Mouse (Mus musculus): ENCODE measurements around the gene Haghl. TPM values are rescaled to one million over a fixed set of nuclear protein-coding genes. Genes with fewer than 3 reads are reported as not detected.

The Haghl gene
- total RNA-seq (2023), result 10 to 100 TPM; 21.6 to 21.7 TPM

DNA sequence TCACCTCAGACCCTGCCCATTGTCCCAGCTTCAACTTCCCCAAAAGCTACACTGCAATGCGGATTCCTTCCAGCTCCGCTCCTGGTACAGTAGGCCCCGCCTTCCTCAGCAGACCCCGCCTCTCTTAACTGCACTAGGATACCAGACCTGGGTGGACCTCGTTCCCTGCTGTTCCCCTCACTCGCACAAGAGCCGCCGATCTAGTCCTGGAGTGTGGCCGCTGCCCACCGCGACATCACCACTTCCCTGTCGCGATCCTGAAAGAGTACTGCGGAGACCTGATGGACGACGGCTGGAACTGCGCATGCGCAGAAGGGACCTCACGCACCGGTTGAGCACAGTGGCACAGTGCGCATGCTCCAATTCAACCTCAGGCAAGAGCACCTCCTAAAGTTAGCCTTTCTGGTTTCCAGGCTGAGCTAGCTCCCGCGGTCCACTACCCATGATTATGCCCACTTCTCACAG, at the start of gene Haghl:
Haghl (minus strand) TSS at position 393 of the 465 bp plus-strand sequence.

DNA sequence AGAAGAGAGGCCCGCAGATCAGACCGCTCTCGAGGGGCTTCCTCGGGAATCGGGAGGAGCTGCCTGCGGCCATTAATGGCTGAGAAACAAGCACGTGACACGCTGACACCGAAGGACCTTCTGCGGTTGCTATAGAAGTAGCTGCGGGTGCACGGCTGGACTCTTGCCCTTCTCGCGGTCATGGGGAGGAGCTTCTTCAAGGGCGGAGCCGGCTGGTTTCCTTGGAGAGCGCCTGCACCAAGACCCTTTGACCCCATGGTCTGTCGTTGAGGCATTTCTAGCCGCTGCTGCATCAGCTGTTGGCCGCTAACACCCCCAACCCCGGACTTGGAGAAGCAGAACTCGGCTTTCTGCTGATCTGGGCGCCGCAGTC, 47.8 kb upstream of the Haghl start, which contains the start of gene Stub1:
Stub1 (minus strand) TSS at position 114 of the 373 bp plus-strand sequence.

DNA sequence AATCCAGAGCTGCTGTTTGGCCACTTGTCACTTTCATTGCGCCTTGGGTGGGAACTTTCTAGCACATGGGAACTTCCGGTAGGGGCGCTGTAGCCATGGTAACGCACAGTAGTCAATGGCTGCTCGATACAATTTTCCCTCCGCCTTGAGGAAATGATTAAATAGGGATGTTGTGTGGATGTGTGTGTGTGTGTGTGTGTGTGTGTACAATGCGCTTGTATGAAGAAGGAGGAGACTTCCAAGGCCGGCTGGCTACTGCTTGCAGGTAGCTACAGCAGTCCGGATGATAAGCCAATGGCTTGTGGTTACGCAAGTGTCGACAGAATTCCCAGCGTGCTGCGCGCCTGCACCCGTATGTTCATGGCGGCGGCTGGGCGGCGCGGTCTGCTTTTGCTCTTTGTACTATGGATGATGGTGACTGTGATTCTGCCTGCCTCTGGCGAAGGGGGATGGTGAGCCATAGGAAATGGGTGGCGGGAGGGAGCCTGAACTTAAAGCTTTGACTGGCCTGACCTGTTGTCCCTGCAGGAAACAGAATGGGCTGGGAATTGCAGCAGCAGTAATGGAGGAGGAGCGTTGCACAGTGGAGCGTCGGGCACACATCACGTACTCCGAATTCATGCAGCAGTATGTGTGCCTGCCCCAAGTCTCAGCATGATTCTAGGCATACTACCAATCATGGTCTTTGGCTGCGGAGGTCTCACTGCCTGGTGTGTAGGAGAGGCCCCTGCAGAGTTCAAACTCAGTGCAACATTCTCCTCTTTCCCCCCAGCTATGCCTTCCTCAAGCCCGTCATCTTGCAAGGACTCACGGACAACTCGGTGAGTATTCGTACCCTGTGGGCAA, 43.5 kb upstream of the Haghl start, which contains the start of gene Jmjd8:
Jmjd8 (plus strand) TSS at position 156 of the 846 bp plus-strand sequence.

DNA sequence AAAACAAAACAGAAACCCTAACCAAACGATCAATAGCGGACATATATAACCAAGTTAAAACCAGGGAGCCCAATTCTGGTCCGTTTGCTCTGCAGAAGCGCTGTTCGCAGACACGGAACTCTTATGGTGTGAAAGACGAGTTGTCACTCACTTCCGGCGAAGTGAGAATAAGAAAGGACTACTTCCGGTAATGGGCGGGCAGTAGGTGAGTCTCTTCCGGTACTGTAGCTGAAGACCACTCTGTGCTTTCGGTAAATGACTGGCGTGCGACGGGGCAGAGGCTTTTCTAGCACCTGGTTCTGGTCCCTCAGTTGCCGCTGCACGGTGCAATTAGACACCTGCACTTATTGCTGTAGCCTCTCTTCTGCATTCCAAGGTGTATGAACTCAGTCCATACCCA, 38.0 kb upstream of the Haghl start, which contains the start of gene Wdr24:
Wdr24 (plus strand) TSS at position 176 of the 400 bp plus-strand sequence.

DNA sequence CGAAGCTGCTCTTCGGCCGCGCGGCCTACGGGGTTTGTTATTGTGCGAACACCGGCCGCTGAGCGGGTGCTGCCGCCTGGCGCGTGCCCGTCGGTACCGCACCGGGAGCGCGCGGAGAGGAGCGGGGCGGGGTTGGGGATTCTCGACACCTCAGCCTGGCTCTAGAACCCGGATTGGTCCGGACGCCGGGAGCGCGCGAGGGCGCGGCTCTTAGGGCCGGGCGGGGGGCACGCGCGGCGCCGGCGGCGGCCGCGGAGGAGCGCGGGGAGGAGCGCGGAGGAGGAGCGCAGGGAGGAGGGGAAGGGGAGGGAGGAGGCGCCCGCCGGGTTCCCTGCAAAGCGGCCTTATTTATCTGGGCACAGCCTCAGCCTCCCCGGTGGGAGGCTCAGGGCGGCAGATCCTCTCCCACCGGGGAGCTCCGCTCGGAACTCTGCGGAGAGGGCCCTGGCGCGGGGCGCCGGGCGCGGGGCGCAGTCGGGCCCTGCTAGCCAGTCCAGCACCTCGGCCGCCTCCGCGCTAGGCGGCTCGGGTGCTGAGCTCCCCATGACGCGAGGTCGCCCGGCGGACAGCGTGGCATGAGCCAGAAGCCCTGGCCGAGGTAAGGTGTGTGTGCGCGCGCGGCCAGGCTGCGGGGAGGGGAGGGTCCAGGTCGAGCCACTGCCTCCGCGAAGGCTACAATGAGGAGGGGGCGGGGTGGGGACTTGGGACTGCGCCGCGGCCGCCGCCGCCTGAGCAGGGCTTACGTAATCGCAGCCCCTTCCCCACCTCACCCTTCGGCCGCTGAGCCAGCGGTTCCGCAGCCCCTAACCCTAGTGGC, 23.5 kb upstream of the Haghl start, which contains the start of gene Fbxl16:
Fbxl16 (plus strand) TSS at position 297 of the 817 bp plus-strand sequence.

DNA sequence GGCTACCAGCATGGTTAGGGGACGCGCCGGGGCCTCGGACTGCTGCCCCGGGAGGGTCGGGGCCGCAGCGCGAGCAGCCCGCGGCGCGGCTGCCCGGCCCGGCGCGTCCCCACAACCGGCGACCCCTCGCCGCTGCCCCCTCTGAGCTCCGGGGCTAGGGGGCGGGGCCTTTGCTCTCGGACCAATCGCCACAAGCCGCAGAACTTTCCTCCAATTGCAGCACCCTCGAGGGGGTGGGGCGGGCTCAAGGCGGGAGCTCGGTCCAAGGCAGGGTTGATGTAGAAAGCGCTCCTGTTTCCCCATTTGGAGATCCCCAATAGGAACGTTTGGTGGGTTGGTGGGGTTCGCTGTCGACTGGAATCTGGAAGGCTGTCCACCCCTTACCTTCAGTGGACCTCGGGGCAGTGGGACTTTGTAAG, 11.5 kb upstream of the Haghl start, which contains the start of gene Metrn:
Metrn (minus strand) TSS at position 186 of the 419 bp plus-strand sequence.

DNA sequence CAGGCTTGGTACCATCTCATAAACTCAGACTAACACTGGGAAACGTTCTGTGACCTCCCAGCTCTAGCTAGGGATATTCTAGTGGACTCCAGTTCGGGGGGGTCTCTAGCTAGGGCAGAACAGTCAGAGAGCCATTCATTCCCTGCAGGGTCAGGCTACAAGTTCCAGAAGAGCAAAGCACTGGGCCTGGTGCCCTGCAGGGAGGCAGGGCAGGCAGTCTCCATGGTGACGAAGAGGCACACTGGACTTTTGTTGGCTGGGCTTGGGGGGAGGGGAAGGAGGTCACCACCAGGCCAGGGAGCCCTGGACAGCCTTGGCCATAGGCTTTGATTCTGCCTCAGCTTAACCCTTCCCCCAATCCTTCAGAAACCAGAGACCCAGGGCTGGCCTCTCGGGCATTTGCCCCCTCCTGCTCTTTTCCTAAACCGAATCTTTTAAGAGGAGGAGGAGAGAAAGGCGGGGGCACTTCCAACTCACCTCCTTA, 10.2 kb upstream of the Haghl start, which contains the start of gene AC134908.4:
AC134908.4 (minus strand) TSS at position 51 of the 484 bp plus-strand sequence.

DNA sequence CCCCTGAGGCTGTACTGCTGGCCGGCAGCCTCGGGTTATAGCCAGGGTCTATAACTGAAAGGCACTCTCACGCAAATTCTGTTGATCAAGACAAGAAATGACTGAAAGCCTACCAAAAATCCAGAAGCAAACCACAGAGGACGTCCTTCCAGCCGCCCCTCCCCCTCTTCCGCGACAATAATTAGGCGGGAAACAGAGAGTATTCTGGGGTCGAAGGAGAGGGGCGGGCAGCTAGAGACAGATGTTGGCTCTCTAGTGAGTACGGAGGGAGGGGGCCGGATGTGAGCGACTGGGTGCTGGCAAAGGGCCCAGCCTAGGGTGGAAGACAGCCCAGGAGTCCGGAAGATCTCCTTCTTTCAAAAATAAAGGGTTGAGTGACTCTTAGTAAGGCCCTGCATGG, 7.1 kb upstream of the Haghl start, which contains the start of gene Fam173a:
Fam173a (minus strand) TSS at position 287 of the 400 bp plus-strand sequence.

DNA sequence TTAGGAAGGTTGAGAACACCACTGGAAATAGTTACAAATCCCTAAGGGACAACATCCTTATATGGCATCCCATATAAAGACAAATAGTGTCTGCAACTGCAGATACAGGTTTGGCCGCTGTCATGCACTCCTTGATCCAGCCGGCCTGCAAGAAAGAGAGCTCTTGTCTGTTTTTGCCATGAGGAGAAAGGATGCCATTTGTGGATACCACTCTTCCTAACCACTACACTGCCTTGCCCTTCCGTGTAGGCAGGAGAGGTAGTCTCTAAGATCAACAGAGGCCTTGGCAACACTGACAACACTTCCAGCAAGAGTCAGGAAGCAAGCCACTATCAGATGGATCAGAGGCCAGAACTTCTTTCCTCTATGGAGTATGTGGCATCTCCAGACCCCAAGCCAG, 807 bp upstream of the Haghl start, which contains the start of gene Ccdc78:
Ccdc78 (plus strand) TSS at position 301 of the 400 bp plus-strand sequence.

DNA sequence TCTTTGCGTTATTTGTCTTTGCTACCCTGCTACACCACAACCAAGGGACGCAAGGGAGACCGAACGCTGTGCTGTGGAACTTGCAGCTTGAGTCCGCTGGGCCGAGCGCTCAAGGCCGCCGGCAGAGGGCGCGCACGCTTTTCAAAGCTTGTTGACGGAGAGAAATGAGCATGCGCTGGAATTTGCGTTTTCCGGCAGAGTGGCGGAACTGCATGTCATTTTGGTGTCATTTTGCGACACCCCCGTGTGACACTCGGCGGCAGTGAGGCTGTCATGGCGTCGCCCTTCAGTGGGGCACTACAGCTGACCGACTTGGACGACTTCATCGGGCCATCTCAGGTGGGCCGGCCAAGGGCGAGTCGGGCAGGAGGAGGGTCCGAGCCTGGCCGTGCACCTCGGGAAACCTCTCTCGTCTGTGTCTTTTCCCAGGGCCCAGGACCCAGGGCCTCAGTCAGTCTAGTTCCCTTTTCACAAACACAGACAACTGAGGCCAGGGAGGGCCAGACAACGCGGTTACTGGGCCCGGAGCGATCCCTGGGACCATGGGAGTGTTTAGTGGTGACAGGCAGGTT, 11.8 kb downstream of the Haghl start, which contains the start of gene Narfl:
Narfl (plus strand) TSS at position 228 of the 572 bp plus-strand sequence.

DNA sequence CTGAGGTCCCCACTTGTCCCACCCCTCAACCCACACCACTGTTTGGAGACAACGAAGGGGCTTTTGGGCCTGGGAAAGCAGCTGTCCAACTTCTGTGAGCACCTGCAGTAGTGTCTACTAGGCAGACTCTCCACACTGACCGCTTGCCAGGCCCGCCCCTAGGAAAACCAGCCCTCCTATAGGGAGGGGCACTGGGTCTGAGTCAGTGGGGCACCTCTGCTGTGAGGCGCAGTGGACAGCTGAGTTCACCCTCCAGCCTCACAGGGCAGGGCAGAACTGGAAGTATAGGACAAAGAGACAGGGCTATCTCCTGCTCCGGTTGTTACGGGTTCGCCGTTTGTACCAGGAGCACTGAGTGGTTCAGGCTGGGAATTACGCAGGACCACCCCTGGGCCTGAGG, 31.2 kb downstream of the Haghl start, which contains the start of gene Msln:
Msln (minus strand) TSS at position 138 of the 400 bp plus-strand sequence.

DNA sequence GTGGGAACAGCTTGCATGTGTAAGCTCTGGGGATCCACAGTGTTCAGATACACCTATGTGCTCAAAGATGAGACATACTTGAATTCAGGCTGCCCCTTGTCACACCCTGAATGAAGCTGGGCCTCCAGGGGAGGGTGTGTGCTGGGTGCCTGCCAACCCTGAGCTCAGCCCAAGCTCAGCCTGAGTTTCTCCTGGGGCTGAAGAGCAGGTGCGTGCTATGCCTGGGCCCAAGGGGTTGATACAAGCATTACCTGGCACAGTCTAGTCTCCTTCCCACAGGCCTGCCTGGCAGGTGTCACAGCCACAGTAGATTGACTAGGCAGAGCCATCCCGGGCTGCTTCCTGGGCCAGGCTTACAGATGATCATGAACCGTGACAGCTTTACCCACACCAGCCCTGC, 49.7 kb downstream of the Haghl start, which contains the start of gene Mslnl:
Mslnl (plus strand) TSS at position 298 of the 400 bp plus-strand sequence.

Other genes with a start within 250 kb of the Haghl start
- gene Sox8, start 215.0 kb downstream of the Haghl start, total RNA-seq (2023), result under 1 TPM in 1 of 2 experiments, not detected in 1; 0.18 TPM
- 10 to 100 TPM; 38.1 to 41.1 TPM for gene Lmf1, start 206.6 kb downstream of the Haghl start, total RNA-seq (2023)
- gene Gng13, start 68.5 kb downstream of the Haghl start, total RNA-seq (2023), result not detected
- gene Chtf18, start 58.3 kb downstream of the Haghl start, total RNA-seq (2023), result 1 to 10 TPM; 2.6 to 3.9 TPM
- 1 to 10 TPM; 6.6 to 7.9 TPM for gene Rpusd1, start 58.0 kb downstream of the Haghl start, total RNA-seq (2023)
- gene Mslnl, start 49.6 kb downstream of the Haghl start, total RNA-seq (2023), result not detected
- 1 to 10 TPM; 1.2 to 1.3 TPM for gene Msln, start 31.3 kb downstream of the Haghl start, total RNA-seq (2023)
- gene Narfl, start 11.9 kb downstream of the Haghl start, total RNA-seq (2023), result 10 to 100 TPM; 33.1 to 34.7 TPM
- gene Ccdc78, start 907 bp upstream of the Haghl start, total RNA-seq (2023), result not detected
- 10 to 100 TPM; 33.5 to 35.6 TPM for gene Fam173a, start 7.2 kb upstream of the Haghl start, total RNA-seq (2023)
- gene AC134908.4, start 10.0 kb upstream of the Haghl start, total RNA-seq (2023), result not detected
- 1 to 10 TPM; 8.0 to 9.9 TPM for gene Metrn, start 11.5 kb upstream of the Haghl start, total RNA-seq (2023)
- under 1 TPM in 1 of 2 experiments, not detected in 1; 0.24 TPM for gene Fbxl16, start 23.4 kb upstream of the Haghl start, total RNA-seq (2023)
- gene Wdr24, start 38.0 kb upstream of the Haghl start, total RNA-seq (2023), result 10 to 100 TPM; 13.5 to 14.9 TPM
- gene Jmjd8, start 43.2 kb upstream of the Haghl start, total RNA-seq (2023), result 10 to 100 TPM; 23.2 to 28.1 TPM
- 10 to 100 TPM; 50.8 to 51.1 TPM for gene Stub1, start 47.7 kb upstream of the Haghl start, total RNA-seq (2023)
- 1 to 10 TPM; 1.2 to 1.7 TPM for gene Rhbdl1, start 51.6 kb upstream of the Haghl start, total RNA-seq (2023)
- gene Gm20683, start 56.1 kb upstream of the Haghl start, total RNA-seq (2023), result 1 to 10 TPM in 1 of 2 experiments, under 1 TPM in 1; 0.89 to 4.0 TPM
- 10 to 100 TPM; 28.4 to 34.3 TPM for gene Rhot2, start 59.2 kb upstream of the Haghl start, total RNA-seq (2023)
- 1 to 10 TPM; 6.0 to 6.2 TPM for gene Wdr90, start 75.8 kb upstream of the Haghl start, total RNA-seq (2023)
- gene Mcrip2, start 83.1 kb upstream of the Haghl start, total RNA-seq (2023), result 1 to 10 TPM; 4.8 to 5.5 TPM
- gene Mettl26, start 89.4 kb upstream of the Haghl start, total RNA-seq (2023), result 10 to 100 TPM; 10.1 to 11.1 TPM
- 1 to 10 TPM; 3.2 to 3.3 TPM for gene Wfikkn1, start 95.2 kb upstream of the Haghl start, total RNA-seq (2023)
- 10 to 100 TPM; 16.5 to 18.1 TPM for gene Rab40c, start 134.1 kb upstream of the Haghl start, total RNA-seq (2023)
- gene Pigq, start 159.3 kb upstream of the Haghl start, total RNA-seq (2023), result 10 to 100 TPM; 46.9 to 60.5 TPM
- gene Nhlrc4, start 159.3 kb upstream of the Haghl start, total RNA-seq (2023), result not detected
- gene A930017K11Rik, start 166.9 kb upstream of the Haghl start, total RNA-seq (2023), result not detected
- gene Capn15, start 200.1 kb upstream of the Haghl start, total RNA-seq (2023), result 10 to 100 TPM; 31.1 to 32.2 TPM